Mouse (Mus musculus) kidney, adult 2 months (tissue): ENCODE measurements around the gene Aldh8a1.

Source experiments
- CTCF ChIP-seq: fragments of 200-500 bp; conservative IDR thresholded peaks from 2 replicates; pipeline ENCODE4 v1.5.1; 2011; ENCODE audit warnings: low read depth, mild to moderate bottlenecking, control low read depth, low read length, moderate library complexity, mixed read lengths; ENCODE audit not compliant: insufficient read depth, insufficient read length
- POLR2A ChIP-seq: fragments of 200-500 bp; IDR thresholded peaks from one replicate; pipeline ENCODE4 v1.6.1; 2011; ENCODE audit warnings: low read depth, low read length, control low read depth

DNA sequence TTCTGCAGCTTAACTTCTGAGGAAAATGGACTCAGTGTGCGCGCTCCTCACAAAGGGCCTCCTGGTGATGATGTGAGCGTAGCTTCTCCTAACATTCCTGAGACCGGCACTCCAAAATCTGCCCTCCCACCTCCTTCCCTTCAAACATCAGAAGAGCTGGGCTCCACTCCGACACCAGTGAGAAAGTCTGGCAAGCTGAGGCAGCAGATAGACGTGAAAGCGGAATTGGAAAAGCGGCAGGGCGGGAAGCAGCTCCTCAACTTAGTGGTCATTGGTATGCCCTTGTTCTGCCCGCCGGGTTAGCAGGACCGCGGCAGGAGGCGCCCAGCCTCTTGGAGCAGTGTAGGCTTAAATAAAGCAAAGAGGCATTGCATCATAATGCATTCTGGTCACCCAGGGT, 35.4 kb upstream of the Aldh8a1 start:
- TF ChIP-seq POLR2A (no peak), CTCF (no peak)
